Mouse (Mus musculus) brown adipose tissue, adult 24 weeks (tissue): ENCODE data around the gene Spdef. TPM values are rescaled to one million over a fixed set of nuclear protein-coding genes. Genes with fewer than 3 reads are reported as not detected.

Source experiments
- H3K27ac ChIP-seq: fragments of 200-500 bp; replicated peaks from 2 replicates; pipeline ENCODE4 v1.5.1; 2012; ENCODE audit warnings: low read depth, mild to moderate bottlenecking, low read length
- H3K4me1 ChIP-seq: fragments of 200-500 bp; 2 replicates; pipeline ENCODE4 v1.6.1; 2012; ENCODE audit warnings: low read length, mixed read lengths; ENCODE audit not compliant: control insufficient read depth, insufficient read depth, insufficient read length
- H3K4me3 ChIP-seq: fragments of 200-500 bp; 2 replicates; pipeline ENCODE4 v1.5.1; 2012; ENCODE audit warnings: low read depth, mild to moderate bottlenecking, low read length, moderate library complexity; ENCODE audit not compliant: insufficient read depth
- polyA plus RNA-seq: library from polyadenylated mRNA; stranded (reverse); fragments of >200 nt; gene quantifications from 2 replicates; pipeline ENCODE4 v1.2.4, GENCODE M21; 2012; ENCODE audit not compliant: missing spikeins, insufficient read depth, insufficient read length

Spdef gene
- polyA plus RNA-seq, 1 experiment, result not detected

- Histone ChIP-seq H3K27ac (no peak overlapping the region), H3K4me3 (no peak overlapping the region), H3K4me1 (no peaks in the 10 kb centered on the region)
Observed at GRCm38 (mm10) chr17:27746446-27746845, 17.7 kb upstream of the Spdef start.

GRCm38 (mm10) chr17:27740961-27741360, 12.2 kb upstream of the Spdef start:
- Histone ChIP-seq H3K27ac (no peak overlapping the region), H3K4me3 (no peak overlapping the region), H3K4me1 (no peaks in the 10 kb centered on the region)

- Histone ChIP-seq H3K27ac (no peak overlapping the region), H3K4me3 (no peak overlapping the region), H3K4me1 (no peaks in the 10 kb centered on the region)
Observed at GRCm38 (mm10) chr17:27734344-27735073, 5.8 kb upstream of the Spdef start.

- Histone ChIP-seq H3K4me3 (no peak overlapping the region), H3K27ac (no peak overlapping the region), H3K4me1 (no peaks in the 10 kb centered on the region)
Observed at GRCm38 (mm10) chr17:27732694-27733093, 3.9 kb upstream of the Spdef start.

GRCm38 (mm10) chr17:27732152-27732551, 3.4 kb upstream of the Spdef start:
- no peaks in the 10 kb centered on the region for H3K4me1 ChIP-seq
- no peak overlapping the region for H3K4me3 ChIP-seq
- H3K27ac ChIP-seq, result no peak overlapping the region

GRCm38 (mm10) chr17:27726527-27726926, 2.2 kb downstream of the Spdef start:
- Histone ChIP-seq H3K4me3 (no peak overlapping the region), H3K4me1 (no peaks in the 10 kb centered on the region), H3K27ac (no peak overlapping the region)

- H3K4me3 ChIP-seq, result no peak overlapping the region
- no peak overlapping the region for H3K27ac ChIP-seq
Observed at GRCm38 (mm10) chr17:27725412-27725811, 3.3 kb downstream of the Spdef start.

GRCm38 (mm10) chr17:27725011-27725410, 3.7 kb downstream of the Spdef start:
- Histone ChIP-seq H3K27ac (no peak overlapping the region), H3K4me3 (no peak overlapping the region), H3K4me1 (no peaks in the 10 kb centered on the region)

More at GRCm38 (mm10) chr17:27725412-27725811, 3.3 kb downstream of the Spdef start:
- H3K4me1 ChIP-seq, result no peaks in the 10 kb centered on the region

GRCm38 (mm10) chr17:27724327-27724726, 4.4 kb downstream of the Spdef start:
- no peak overlapping the region for H3K4me3 ChIP-seq
- no peaks in the 10 kb centered on the region for H3K4me1 ChIP-seq
- H3K27ac ChIP-seq, result no peak overlapping the region

GRCm38 (mm10) chr17:27721125-27721664, 7.6 kb downstream of the Spdef start:
- Histone ChIP-seq H3K4me3 (no peak overlapping the region), H3K27ac (no peak overlapping the region), H3K4me1 (no peaks in the 10 kb centered on the region; the same call in 1 of the 2 replicates)

- Histone ChIP-seq H3K4me1 (no peaks in the 10 kb centered on the region; the same call in 1 of the 2 replicates), H3K27ac (no peak overlapping the region), H3K4me3 (no peak overlapping the region)
Observed at GRCm38 (mm10) chr17:27720326-27720725, 8.4 kb downstream of the Spdef start.

- Histone ChIP-seq H3K27ac (no peak overlapping the region), H3K4me3 (no peak overlapping the region), H3K4me1 (no peaks in the 10 kb centered on the region; the same call in 1 of the 2 replicates)
Observed at GRCm38 (mm10) chr17:27719663-27720062, 9.1 kb downstream of the Spdef start.

GRCm38 (mm10) chr17:27718250-27718649, 10.5 kb downstream of the Spdef start:
- Histone ChIP-seq H3K4me3 (no peak overlapping the region), H3K27ac (no peak overlapping the region), H3K4me1 (no peaks in the 10 kb centered on the region; the same call in 1 of the 2 replicates)

- H3K4me3 ChIP-seq, result peak overlapping the region; percentile 66
- peak overlapping the region; percentile 91 for H3K27ac ChIP-seq
- peaks cover 3% of the 10 kb centered on the region; the same call in 1 of the 2 replicates for H3K4me1 ChIP-seq
Observed at GRCm38 (mm10) chr17:27716804-27717203, 12.0 kb downstream of the Spdef start.

- Histone ChIP-seq H3K4me1 (peaks cover 11% of the 10 kb centered on the region), H3K4me3 (no peak overlapping the region), H3K27ac (peak overlapping the region; percentile 73)
Observed at GRCm38 (mm10) chr17:27712832-27713231, 15.9 kb downstream of the Spdef start.

GRCm38 (mm10) chr17:27709650-27710049, 19.1 kb downstream of the Spdef start:
- no peak overlapping the region for H3K4me3 ChIP-seq
- no peak overlapping the region for H3K27ac ChIP-seq
- H3K4me1 ChIP-seq, result peaks cover 11% of the 10 kb centered on the region
